Mouse (Mus musculus) C2C12 (cell line): ENCODE measurements at regions not wholly inside any gene's neighbourhood (a gene's known extent, or its start where the extent isn't known, plus 50 kb on each side); places are given as distances from the start of the nearest gene placed in this dataset.

Experiments
- CEBPB ChIP-seq: IDR thresholded peaks from one replicate; pipeline ENCODE4 v1.6.1; 2011; ENCODE audit warnings: low read depth, mild to moderate bottlenecking, control low read depth, moderate library complexity
- CTCF ChIP-seq: IDR thresholded peaks from one replicate; pipeline ENCODE4 v1.5.1; 2011; ENCODE audit not compliant: control insufficient read depth, insufficient read depth, insufficient read length

DNA sequence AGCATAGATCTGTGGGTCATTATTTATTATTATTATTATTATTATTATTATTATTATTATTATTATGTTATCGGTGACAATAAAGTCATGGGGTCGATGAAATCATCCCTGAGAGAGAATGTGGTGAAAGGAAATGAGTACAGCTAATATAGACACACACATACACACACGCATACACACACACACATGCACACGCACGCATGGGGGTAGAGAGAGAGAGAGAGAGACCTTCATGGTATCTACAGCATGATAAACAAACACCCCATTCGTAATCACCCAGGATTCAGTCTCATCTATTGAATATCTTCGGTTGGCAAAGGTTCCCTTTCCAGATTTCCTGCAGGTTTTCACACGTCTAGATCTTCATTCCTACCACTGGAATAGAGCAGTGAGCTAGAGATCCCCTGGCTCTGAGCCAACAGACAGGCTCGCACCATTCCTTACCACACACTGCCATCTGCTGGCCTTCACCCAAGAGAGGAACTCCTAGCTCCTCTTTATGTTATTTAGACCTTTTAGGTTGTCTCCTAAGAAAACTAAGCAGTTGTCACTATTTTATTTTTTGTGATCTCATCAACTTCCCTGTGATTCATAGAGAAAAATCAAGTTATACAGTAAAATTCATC, 171.2 kb upstream of the Zpld1 start:
- TF ChIP-seq CEBPB, result no peak
- TF ChIP-seq CTCF, result peak; percentile 51
